Mouse (Mus musculus) embryonic facial prominence, embryonic 11.5 days (tissue): Measurements from ENCODE around the gene Rasa2. TPM values are rescaled to one million over a fixed set of nuclear protein-coding genes. Genes with fewer than 3 reads are reported as not detected.

ENCODE experiments used
- ATAC-seq: fragments of 200-750 bp; cut with Nextera tagmentation; replicated peaks from 2 replicates; pipeline ENCODE4 v1.8.0; 2017; ENCODE audit warnings: low read depth; ENCODE audit not compliant: insufficient number of reproducible peaks, low FRiP score, low TSS enrichment
- DNase-seq: peaks from one replicate; pipeline ENCODE4 v3.0.0-alpha.2; 2015; ENCODE audit warnings: low spot score
- H3K27ac ChIP-seq: fragments of 300-500 bp; sonication (generic); replicated peaks from 2 replicates; pipeline ENCODE4 v1.5.1; 2014; ENCODE audit warnings: mild to moderate bottlenecking, low read depth, low read length, control low read depth
- H3K27me3 ChIP-seq: fragments of 300-500 bp; sonication (generic); 2 replicates; pipeline ENCODE4 v1.6.1; 2014; ENCODE audit warnings: mild to moderate bottlenecking, low read length, moderate library complexity, mixed read lengths; ENCODE audit not compliant: control insufficient read depth, insufficient read depth
- H3K36me3 ChIP-seq: fragments of 300-500 bp; sonication (generic); replicated peaks from 2 replicates; pipeline ENCODE4 v1.6.1; 2014; ENCODE audit warnings: low read depth, mild to moderate bottlenecking, low read length, moderate library complexity, mixed read lengths; ENCODE audit not compliant: control insufficient read depth, insufficient read depth
- H3K4me1 ChIP-seq: fragments of 300-500 bp; sonication (generic); 2 replicates; pipeline ENCODE4 v1.6.1; 2014; ENCODE audit warnings: low read length, mixed read lengths; ENCODE audit not compliant: control insufficient read depth, insufficient read depth
- H3K4me2 ChIP-seq: fragments of 300-500 bp; sonication (generic); 2 replicates; pipeline ENCODE4 v1.6.1; 2014; ENCODE audit warnings: low read depth, mild to moderate bottlenecking, control low read depth, low read length, moderate library complexity
- H3K4me3 ChIP-seq: fragments of 300-500 bp; sonication (generic); 2 replicates; pipeline ENCODE4 v1.5.1; 2014; ENCODE audit warnings: low read depth, low read length, control low read depth
- H3K9ac ChIP-seq: fragments of 300-500 bp; sonication (generic); replicated peaks from 2 replicates; pipeline ENCODE4 v1.6.1; 2014; ENCODE audit warnings: mild to moderate bottlenecking, control low read depth, low read length
- H3K9me3 ChIP-seq: fragments of 300-500 bp; sonication (generic); replicated peaks from 2 replicates; pipeline ENCODE4 v1.6.1; 2016; ENCODE audit warnings: mild to moderate bottlenecking, low read length, inconsistent platforms, mixed read lengths; ENCODE audit not compliant: control insufficient read depth
- WGBS: fragments of 180-500 bp; shearing (Covaris S2); extraction: QIAGEN DNeasy Blood & Tissue Kit; methylation state at CpG from one replicate; pipeline ENCODE4 v1.1.7; 2014; 5-methylcytosine and 5-hydroxymethylcytosine counted together
- polyA plus RNA-seq: library from polyadenylated mRNA; unstranded; fragments of >200 nt; fragmentation: Nextera tagmentation; extraction: Ambion mirVana; gene quantifications from 2 replicates; pipeline ENCODE4 v1.2.1, GENCODE M21; 2014

Gene Rasa2
- polyA plus RNA-seq, 1 experiment from 2014 or later, result 18.3 TPM

- peaks cover 3% of the 10 kb centered on the region; the same call in 1 of the 2 replicates for H3K4me1 ChIP-seq
- under 1% methylated on average over 76 of the region's 105 CpGs for WGBS
Observed at GRCm38 (mm10) chr9:96630571-96631388, 637 bp downstream of the Rasa2 start.

GRCm38 (mm10) chr9:96629151-96629550 is 2.3 kb downstream of the Rasa2 start:
- Histone ChIP-seq H3K36me3 (no peaks in the 10 kb centered on the region), H3K4me1 (peaks cover 3% of the 10 kb centered on the region; the same call in 1 of the 2 replicates), H3K27ac (no peak overlapping the region), H3K9ac (no peak overlapping the region), H3K27me3 (no peaks in the 10 kb centered on the region), H3K4me2 (no peak overlapping the region), H3K4me3 (no peak overlapping the region), H3K9me3 (no peaks in the 10 kb centered on the region)
- no peak for ATAC-seq
- DNase-seq, result no peak
- 64% methylated on average over 4 of the region's 4 CpGs for WGBS

More at GRCm38 (mm10) chr9:96630571-96631388, 637 bp downstream of the Rasa2 start:
- H3K27ac ChIP-seq, result peak overlapping the region; percentile 97
- H3K4me3 ChIP-seq, result peak overlapping the region; percentile 91
- H3K27me3 ChIP-seq, result no peaks in the 10 kb centered on the region
- DNase-seq, result peak; percentile 69
- peak overlapping the region; percentile 81 for H3K4me2 ChIP-seq
- no peaks in the 10 kb centered on the region for H3K36me3 ChIP-seq
- no peaks in the 10 kb centered on the region for H3K9me3 ChIP-seq
- H3K9ac ChIP-seq, result peak overlapping the region; percentile 96
- peak; percentile 82 for ATAC-seq

GRCm38 (mm10) chr9:96627557-96628085 is 3.8 kb downstream of the Rasa2 start:
- ATAC-seq, result no peak
- Histone ChIP-seq H3K4me3 (no peak overlapping the region), H3K4me1 (peaks cover 3% of the 10 kb centered on the region; the same call in 1 of the 2 replicates), H3K9me3 (no peaks in the 10 kb centered on the region), H3K27ac (no peak overlapping the region), H3K9ac (no peak overlapping the region), H3K4me2 (no peak overlapping the region), H3K36me3 (no peaks in the 10 kb centered on the region), H3K27me3 (no peaks in the 10 kb centered on the region)
- no peak for DNase-seq
- WGBS, result 46% methylated on average over 5 of the region's 5 CpGs

GRCm38 (mm10) chr9:96627042-96627441 is 4.4 kb downstream of the Rasa2 start:
- no peak overlapping the region for H3K27ac ChIP-seq
- H3K9me3 ChIP-seq, result no peaks in the 10 kb centered on the region
- DNase-seq (no peak), ATAC-seq (no peak)
- no peak overlapping the region for H3K4me2 ChIP-seq
- no peak overlapping the region for H3K9ac ChIP-seq
- no peak overlapping the region for H3K4me3 ChIP-seq
- no peaks in the 10 kb centered on the region for H3K27me3 ChIP-seq
- peaks cover 3% of the 10 kb centered on the region; the same call in 1 of the 2 replicates for H3K4me1 ChIP-seq
- H3K36me3 ChIP-seq, result no peaks in the 10 kb centered on the region
- 93% methylated on average over 1 of the region's 1 CpGs for WGBS

- 84% methylated on average over 4 of the region's 4 CpGs for WGBS
- Histone ChIP-seq H3K9ac (no peak overlapping the region), H3K36me3 (no peaks in the 10 kb centered on the region), H3K4me2 (no peak overlapping the region), H3K27me3 (no peaks in the 10 kb centered on the region), H3K4me3 (no peak overlapping the region), H3K9me3 (no peaks in the 10 kb centered on the region), H3K27ac (no peak overlapping the region), H3K4me1 (no peaks in the 10 kb centered on the region)
- no peak for DNase-seq
- ATAC-seq, result no peak
Observed at GRCm38 (mm10) chr9:96618448-96619176, 12.8 kb downstream of the Rasa2 start.

GRCm38 (mm10) chr9:96612297-96612696 is 19.1 kb downstream of the Rasa2 start:
- 80% methylated on average over 3 of the region's 3 CpGs for WGBS
- H3K4me3 ChIP-seq, result no peak overlapping the region
- no peak for ATAC-seq
- H3K9ac ChIP-seq, result no peak overlapping the region
- H3K9me3 ChIP-seq, result no peaks in the 10 kb centered on the region
- no peak for DNase-seq
- H3K36me3 ChIP-seq, result peaks cover 6% of the 10 kb centered on the region
- no peak overlapping the region for H3K27ac ChIP-seq
- no peaks in the 10 kb centered on the region for H3K4me1 ChIP-seq
- H3K4me2 ChIP-seq, result no peak overlapping the region
- no peaks in the 10 kb centered on the region for H3K27me3 ChIP-seq

GRCm38 (mm10) chr9:96611693-96612293 is 19.6 kb downstream of the Rasa2 start:
- no peak for ATAC-seq
- Histone ChIP-seq H3K4me3 (no peak overlapping the region), H3K9ac (no peak overlapping the region), H3K27me3 (no peaks in the 10 kb centered on the region), H3K36me3 (peaks cover 10% of the 10 kb centered on the region), H3K9me3 (no peaks in the 10 kb centered on the region; the same call in 1 of the 2 replicates), H3K4me2 (no peak overlapping the region), H3K4me1 (no peaks in the 10 kb centered on the region), H3K27ac (no peak overlapping the region)
- no peak for DNase-seq
- WGBS, result 62% methylated on average over 8 of the region's 8 CpGs
